Mouse (Mus musculus) lung, adult 2 months (tissue): ENCODE results near the gene Gm9918.

Source experiments
- CTCF ChIP-seq: fragments of 200-500 bp; IDR thresholded peaks from 2 replicates; pipeline ENCODE4 v1.5.1; 2011; ENCODE audit warnings: mild to moderate bottlenecking, low read length, control low read depth; ENCODE audit not compliant: insufficient read depth
- POLR2A ChIP-seq: fragments of 200-500 bp; IDR thresholded peaks from 2 replicates; pipeline ENCODE4 v1.6.1; 2011; ENCODE audit warnings: low read depth, mild to moderate bottlenecking, control low read depth, low read length, borderline replicate concordance; ENCODE audit errors: extremely low read depth

- TF ChIP-seq CTCF: no peak
- no peak for TF ChIP-seq POLR2A
These were observed 34.9 kb upstream of the Gm9918 start for GRCm38 (mm10) chr15:102235371-102236027.
